Mouse (Mus musculus): ENCODE measurements around the gene Lrrc36.

DNA sequence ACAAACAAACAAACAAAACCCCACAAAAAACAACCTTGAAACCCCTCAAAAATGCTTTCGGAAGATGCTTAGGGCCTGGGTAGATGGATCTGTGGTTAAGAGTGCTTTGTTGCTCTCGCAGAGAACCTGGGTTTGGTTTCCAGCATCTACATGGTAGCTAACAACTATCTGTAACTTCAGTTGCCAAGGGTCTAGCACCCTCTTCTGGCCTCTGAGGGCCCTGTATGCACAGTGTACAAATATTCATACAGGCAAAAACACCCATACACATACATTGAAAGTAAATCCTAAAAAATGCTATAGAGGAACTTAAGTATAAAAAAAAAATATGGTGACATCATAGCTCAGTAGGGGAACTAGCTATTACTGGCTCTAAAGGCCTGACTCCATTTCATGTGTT is 29.3 kb upstream of the Lrrc36 start:
- TF ChIP-seq CTCF (IDR thresholded peaks at IDR 0.05; ENCODE audit: borderline replicate concordance, insufficient read depth, low read length) (no peak), POLR2A (IDR thresholded peaks at IDR 0.05; ENCODE audit: low read depth, low read length) (no peak)
